Mouse (Mus musculus): ENCODE results near the gene Foxb1. TPM values are rescaled to one million over a fixed set of nuclear protein-coding genes. Genes with fewer than 3 reads are reported as not detected.

Foxb1 gene
- total and polyA plus RNA-seq, 3 experiments = not detected

- no peaks in the 10 kb centered on the region for H3K36me3 ChIP-seq (replicated peaks)
Measured at GRCm38 (mm10) chr9:69714346-69714745, 46.4 kb downstream of the Foxb1 start.

GRCm38 (mm10) chr9:69713577-69714327, 47.0 kb downstream of the Foxb1 start:
- H3K36me3 ChIP-seq (replicated peaks) = no peaks in the 10 kb centered on the region
- DNase-seq (ENCODE audit: low spot score) (no peak), ATAC-seq (ENCODE audit: extremely low read depth, insufficient number of reproducible peaks, low FRiP score, poor library complexity, severe bottlenecking) (no peak)
- H3K27me3 ChIP-seq (ENCODE audit: insufficient read depth, low read length) = no peaks in the 10 kb centered on the region
- no peaks in the 10 kb centered on the region for H3K4me1 ChIP-seq (ENCODE audit: insufficient read depth, low read depth, low read length)
- no peak overlapping the region for H3K4me3 ChIP-seq (ENCODE audit: low read depth, low read length)
- no peaks in the 10 kb centered on the region for H3K9me3 ChIP-seq (replicated peaks)
- TF ChIP-seq POLR2AphosphoS5 (IDR thresholded peaks at IDR 0.05; ENCODE audit: insufficient replicate concordance, low read depth, low read length) (no peak), CTCF (IDR thresholded peaks at IDR 0.05; ENCODE audit: low read depth, low read length) (no peak), GATA2 (IDR thresholded peaks at IDR 0.05; ENCODE audit: borderline replicate concordance, low read depth, low read length) (no peak), GATA1 (IDR thresholded peaks at IDR 0.05; ENCODE audit: borderline replicate concordance, low read length) (no peak), TAL1 (conservative IDR thresholded peaks at IDR 0.05; ENCODE audit: low read depth, low read length) (no peak)

More at GRCm38 (mm10) chr9:69714346-69714745, 46.4 kb downstream of the Foxb1 start:
- Histone ChIP-seq H3K4me3 (ENCODE audit: low read depth, low read length) (no peak overlapping the region), H3K27me3 (ENCODE audit: insufficient read depth, low read length) (no peaks in the 10 kb centered on the region), H3K4me1 (ENCODE audit: insufficient read depth, low read depth, low read length) (no peaks in the 10 kb centered on the region), H3K9me3 (replicated peaks) (no peaks in the 10 kb centered on the region)
- ATAC-seq (ENCODE audit: extremely low read depth, insufficient number of reproducible peaks, low FRiP score, poor library complexity, severe bottlenecking) = no peak
- TF ChIP-seq POLR2AphosphoS5 (IDR thresholded peaks at IDR 0.05; ENCODE audit: insufficient replicate concordance, low read depth, low read length) (no peak), TAL1 (conservative IDR thresholded peaks at IDR 0.05; ENCODE audit: low read depth, low read length) (no peak), GATA1 (IDR thresholded peaks at IDR 0.05; ENCODE audit: borderline replicate concordance, low read length) (no peak), CTCF (IDR thresholded peaks at IDR 0.05; ENCODE audit: low read depth, low read length) (no peak), GATA2 (IDR thresholded peaks at IDR 0.05; ENCODE audit: borderline replicate concordance, low read depth, low read length) (no peak)
- DNase-seq (ENCODE audit: low spot score) = no peak

DNA sequence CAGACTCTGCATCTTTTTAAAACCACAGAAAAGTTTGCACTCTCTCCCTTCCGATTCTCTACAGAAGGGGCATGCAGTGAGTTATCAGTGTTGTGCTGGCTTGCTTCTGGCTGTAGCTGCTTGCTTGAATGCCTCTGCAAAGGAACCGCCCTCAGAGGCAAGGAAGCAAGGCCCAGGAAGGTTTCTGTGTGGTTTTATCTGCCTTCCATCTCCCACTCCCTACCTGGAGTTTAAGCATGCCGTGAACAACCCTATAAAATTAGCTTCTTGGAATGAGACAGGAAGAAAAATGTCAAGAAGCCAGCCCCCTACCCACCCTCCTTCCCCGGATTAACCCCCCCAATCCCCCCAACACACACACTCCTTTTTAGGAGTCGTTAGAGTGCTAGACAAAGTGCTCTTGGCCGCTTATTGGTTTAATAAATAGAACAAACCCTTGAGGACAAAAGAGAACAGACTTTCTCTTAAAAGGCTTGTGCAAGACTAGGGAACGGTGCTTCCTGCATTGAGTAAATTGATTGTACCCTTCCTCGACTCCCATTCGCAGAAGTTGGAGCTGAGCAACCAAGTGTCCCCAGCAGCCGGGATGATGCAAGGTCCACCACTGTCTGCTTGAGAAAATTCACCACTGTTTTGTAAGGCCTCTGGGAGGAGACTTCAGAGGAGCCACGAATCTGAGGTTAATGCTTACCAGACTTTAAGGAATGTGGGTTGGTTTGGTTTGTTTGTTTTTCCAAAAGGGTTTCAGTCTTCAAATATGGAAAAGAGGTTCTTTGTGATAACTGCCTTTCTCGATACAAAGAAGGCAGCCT, 47.8 kb downstream of the Foxb1 start:
- Histone ChIP-seq H3K27me3 (ENCODE audit: insufficient read depth, low read length) (no peaks in the 10 kb centered on the region), H3K9me3 (replicated peaks) (no peaks in the 10 kb centered on the region), H3K4me3 (ENCODE audit: low read depth, low read length) (no peak overlapping the region), H3K36me3 (replicated peaks) (no peaks in the 10 kb centered on the region), H3K4me1 (ENCODE audit: insufficient read depth, low read depth, low read length) (no peaks in the 10 kb centered on the region)
- no peak for TF ChIP-seq CTCF (IDR thresholded peaks at IDR 0.05; ENCODE audit: low read depth, low read length)
- TF ChIP-seq GATA2 (IDR thresholded peaks at IDR 0.05; ENCODE audit: borderline replicate concordance, low read depth, low read length) = no peak
- TF ChIP-seq POLR2AphosphoS5 (IDR thresholded peaks at IDR 0.05; ENCODE audit: insufficient replicate concordance, low read depth, low read length) = no peak
- no peak for TF ChIP-seq TAL1 (conservative IDR thresholded peaks at IDR 0.05; ENCODE audit: low read depth, low read length)
- TF ChIP-seq GATA1 (IDR thresholded peaks at IDR 0.05; ENCODE audit: borderline replicate concordance, low read length) = no peak
- DNase-seq (ENCODE audit: low spot score) (no peak), ATAC-seq (ENCODE audit: extremely low read depth, insufficient number of reproducible peaks, low FRiP score, poor library complexity, severe bottlenecking) (no peak)

Other genes starting within 250 kb of the Foxb1 start
- gene Bnip2, start 228.5 kb upstream of the Foxb1 start, total RNA-seq (2014; fragmentation: Nextera tagmentation) = 103 and 106 TPM in 2 replicates
- gene Bnip2, start 228.5 kb upstream of the Foxb1 start, total RNA-seq (2017) = 167 and 186 TPM in 2 replicates
- gene Bnip2, start 228.5 kb upstream of the Foxb1 start, polyA plus RNA-seq (2012) = 37.0 and 38.0 TPM in 2 replicates

Measured in G1E (cell line).